Mouse (Mus musculus): ENCODE results near the gene Akap7.

The Akap7 gene

DNA sequence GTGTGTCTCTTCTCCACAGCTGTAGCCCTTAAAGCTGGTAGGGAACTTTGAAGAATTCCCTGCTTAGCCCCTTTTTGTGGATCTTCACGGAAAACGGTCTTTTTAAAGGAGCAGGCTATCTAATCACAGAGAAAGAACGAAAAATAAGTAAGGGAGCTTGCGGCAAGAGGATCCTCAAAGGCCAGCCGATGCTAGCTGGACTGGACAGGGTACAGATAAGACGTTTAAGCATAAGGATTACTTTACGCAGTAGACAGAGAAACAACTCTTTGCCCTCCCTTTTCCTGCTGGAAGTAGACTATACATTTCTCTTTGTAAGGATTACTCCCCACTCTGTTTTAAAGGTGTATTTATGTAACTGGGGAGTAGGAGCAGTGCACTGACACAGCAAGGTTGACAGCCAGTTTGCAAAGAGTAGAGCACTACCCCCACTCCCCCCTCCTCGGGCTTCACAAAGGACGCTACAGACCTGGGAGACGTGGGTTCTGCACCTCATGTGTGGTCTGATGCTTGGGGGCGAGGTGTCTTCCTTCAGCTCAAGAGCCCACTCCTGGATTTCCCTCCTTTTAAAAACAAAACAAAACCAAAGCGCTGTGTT, 9.9 kb downstream of the Akap7 start:
- peak; percentile 52 for DNase-seq (ENCODE audit: low read depth, low spot score)

DNA sequence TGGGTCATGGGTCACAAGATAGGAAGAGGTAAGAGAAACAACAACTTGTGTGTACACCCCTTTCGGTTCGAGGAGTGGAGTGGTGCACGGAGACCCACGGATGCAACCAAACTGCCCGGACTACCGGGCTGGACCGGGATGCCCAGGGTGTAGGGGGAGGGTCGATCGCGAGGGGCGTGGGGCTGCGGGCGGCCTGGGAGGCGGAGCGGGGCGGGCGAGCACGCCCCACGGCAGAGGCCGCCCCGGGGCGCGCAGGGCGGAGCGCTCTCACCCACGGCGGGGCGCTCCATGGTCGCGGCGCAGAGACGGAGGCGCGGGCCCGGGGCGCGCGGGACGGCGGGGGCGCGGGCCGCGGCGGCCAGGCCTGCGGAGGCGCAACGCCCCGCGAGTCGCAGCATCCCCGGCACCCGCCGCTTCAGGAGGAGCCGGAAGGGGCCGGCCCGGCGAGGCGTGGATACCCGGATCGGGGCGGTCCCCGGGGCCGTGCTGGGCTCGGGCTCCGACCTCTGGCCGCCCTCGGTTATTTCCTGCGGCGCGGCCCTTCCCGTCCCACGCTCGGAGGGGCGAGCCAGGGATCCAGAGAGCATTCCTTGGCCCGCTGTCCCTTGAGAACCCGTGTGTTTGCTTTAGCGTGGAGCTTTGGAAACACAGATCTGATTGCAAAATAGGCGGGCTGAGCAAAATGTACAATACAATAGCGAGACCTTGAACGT, 10.9 kb downstream of the Akap7 start:
- DNase-seq (ENCODE audit: low read depth, low spot score), result peak; percentile 88

DNA sequence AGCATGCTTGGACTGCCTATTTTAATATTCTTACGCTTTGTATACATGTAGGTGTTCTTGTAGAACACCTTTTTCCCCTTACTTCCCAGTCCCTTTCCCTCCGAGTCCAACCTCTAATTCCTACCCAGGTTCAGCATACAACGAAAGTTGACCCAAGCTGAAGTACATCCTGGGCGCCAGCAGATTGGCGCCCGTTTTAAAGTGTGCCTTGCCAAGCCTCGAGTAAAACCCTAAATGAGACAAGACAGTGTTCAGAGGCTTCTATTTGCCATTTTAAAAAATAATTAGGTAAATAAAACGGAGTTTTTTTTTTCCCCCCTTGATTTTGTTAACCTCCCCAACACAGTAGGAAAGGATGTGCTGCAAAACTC, 11.4 kb downstream of the Akap7 start:
- peak; percentile 48 for DNase-seq (ENCODE audit: low read depth, low spot score)

DNA sequence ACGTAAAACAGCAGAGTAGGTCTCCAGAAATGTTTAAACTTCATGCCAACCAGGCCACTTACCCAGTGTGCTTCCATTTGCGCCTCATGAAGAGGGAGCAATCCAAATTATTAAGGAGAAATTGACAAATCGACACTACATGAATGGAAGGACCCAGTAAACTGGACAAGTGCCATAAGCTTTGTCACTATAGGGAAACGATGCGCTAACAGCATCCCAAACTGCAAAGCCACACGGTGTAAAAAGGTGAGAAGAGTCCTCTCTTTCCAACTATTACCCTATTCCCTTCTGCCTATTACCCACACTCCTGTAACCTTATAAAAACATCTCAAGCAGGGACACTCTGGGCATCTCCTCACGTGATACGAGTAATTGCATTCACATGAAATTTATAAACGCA, 11.8 kb downstream of the Akap7 start:
- DNase-seq (ENCODE audit: low read depth, low spot score), result no peak

DNA sequence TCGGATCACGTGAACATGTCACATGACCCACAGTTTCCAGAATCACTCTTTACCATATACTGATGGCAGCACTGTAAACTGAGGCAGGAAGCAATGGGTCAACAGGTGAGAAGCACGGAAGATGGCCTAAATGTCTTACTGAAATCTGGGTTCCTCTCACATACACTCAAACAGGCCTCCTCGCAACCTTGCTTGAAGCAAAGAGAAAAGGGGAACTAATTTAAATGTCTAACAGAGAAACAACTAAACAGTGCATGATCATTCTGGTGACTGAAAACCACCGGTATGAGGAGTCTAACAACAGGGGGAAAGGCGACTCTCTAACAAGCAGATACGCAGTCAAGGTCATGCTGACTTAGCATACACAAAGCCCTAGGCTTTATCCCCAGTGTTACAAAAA, 12.7 kb downstream of the Akap7 start:
- no peak for DNase-seq (ENCODE audit: low read depth, low spot score)

DNA sequence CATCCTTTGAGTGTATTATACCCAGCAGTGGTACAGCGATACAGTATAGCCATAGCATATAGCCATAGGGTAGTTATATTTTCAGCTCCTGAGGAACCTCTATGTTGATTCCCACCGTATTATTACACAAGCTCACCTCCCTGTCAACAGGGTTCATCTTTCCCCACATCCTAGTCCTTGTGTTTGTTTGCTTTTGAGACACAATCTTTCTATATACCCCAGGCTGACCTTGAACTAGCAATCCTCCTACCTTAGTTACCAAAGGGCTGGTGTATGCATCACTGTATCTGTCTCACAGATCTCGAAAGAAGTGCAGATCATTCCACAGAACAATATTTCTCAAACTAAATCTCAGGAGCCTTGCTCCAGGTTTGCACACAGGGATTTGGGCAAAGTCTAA, 13.9 kb downstream of the Akap7 start:
- DNase-seq (ENCODE audit: low read depth, low spot score), result no peak

DNA sequence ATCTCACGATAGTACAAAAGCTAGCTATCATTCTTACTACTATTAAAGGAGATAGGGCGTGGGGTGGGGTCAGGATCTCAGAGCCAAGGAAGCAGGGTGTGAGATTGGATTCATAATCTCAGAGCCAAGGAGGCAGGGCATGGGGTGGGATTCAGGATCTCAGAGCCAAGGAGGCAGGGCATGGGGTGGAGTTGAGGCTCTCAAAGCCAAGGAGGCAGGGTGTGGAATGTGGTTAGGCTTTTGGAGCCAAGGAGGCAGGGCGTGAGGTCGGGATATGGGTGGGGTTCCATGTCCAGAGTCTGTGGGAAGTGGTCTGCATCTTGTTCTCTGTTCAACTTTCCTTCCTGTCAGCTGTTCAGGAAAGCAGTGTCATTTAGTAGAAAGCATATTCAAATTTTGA, 16.6 kb downstream of the Akap7 start:
- DNase-seq (ENCODE audit: low read depth, low spot score), result no peak

DNA sequence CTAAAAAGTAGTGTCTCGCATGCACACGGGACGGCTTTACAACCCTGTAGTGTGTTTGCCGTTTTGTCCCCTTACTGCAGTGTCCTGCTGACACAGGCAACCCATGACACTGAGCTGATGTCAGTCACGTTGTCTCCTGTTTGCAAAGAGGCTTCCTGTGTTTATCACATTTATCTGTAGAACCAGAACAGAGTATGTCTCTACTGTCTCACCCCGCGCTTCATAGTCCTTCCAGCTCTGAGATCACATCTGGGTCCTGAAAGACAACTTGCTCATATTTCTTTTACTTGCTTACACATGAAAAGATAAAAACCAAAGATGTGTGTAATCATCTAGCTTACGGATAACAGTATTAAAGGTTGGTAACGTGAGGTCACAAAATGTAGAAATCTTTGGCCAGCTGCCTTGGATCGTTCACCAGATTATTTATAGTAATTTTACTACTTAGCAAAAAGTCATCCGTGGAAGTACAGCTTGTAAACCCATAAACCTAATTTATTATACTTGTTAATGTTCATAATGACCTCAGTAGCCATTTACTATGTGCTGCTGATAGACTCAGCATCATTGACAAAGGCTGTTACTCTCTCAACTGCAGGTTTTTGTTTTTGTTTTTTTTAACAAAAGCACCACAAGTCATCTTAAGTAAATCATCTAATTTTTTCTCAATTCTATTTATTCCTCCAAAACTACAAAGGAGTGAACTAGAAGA, 22.4 kb downstream of the Akap7 start:
- DNase-seq (ENCODE audit: low read depth, low spot score), result no peak

DNA sequence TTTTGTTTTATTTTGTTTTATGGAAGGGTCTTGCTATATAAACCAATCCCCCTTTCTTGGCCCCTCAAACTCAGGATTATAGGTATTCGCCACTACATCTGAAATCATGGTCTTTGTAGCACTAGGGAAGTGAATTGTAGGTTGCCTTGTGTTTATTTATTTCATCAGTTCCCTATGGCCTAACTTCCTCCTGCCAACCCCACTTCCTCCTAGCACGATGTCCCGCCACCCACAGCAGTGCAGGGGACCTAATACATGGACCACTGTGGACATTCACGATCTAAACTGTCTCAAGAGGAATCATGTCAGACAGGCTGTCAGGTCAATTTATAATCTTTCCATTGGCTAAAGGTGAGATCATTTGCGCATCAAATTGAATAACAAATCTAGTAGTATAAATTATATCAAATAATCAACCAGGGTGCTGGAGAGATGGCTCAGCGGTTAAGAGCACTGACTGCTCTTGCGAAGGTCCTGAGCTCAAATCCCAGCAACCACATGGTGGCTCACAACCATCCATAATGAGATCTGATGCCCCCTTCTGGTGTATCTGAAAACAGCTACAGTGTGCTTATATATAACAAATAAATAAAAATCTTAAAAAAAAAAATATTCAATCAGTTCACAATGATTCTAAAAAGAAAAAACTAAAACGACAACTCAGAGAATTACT, 23.1 kb downstream of the Akap7 start:
- DNase-seq (ENCODE audit: low read depth, low spot score), result no peak

DNA sequence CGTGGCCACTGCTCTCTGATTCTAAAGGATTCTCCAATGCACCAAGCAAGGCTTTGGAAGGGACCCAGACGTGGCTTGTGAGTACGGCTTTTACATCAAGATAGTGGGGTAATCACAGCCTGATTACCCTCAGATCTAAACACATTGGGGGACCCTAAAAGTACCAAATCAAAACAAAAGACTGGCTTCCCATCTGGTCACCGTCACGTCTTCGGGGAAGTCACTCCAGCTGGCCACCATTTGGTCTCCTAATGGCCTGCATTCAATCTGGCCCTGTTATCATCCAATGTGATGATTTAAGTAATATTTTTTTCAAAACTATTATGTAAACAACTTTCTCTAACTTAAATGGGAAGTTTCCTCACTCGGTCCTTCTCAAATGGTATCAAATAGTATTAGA, 24.3 kb downstream of the Akap7 start:
- no peak for DNase-seq (ENCODE audit: low read depth, low spot score)

DNA sequence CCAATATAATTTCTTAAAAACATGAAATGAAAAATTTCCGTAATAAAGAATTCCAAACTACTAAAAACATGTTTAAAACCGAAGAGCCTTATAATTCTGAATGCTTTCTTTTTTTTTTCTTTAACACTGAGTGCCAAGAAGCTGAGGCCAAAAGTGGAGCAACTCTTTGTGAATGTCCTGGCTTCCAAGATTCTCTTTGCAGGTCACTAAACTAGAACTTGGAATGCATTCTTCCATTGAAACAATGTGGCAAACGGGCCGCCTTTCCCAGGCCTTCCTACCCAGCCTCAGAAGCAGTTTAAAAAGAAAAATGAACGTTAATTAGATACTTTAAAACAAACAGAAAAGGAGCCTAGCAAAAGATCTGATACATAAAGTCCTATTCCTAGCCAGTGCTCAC, 27.5 kb downstream of the Akap7 start:
- no peak for DNase-seq (ENCODE audit: low read depth, low spot score)

DNA sequence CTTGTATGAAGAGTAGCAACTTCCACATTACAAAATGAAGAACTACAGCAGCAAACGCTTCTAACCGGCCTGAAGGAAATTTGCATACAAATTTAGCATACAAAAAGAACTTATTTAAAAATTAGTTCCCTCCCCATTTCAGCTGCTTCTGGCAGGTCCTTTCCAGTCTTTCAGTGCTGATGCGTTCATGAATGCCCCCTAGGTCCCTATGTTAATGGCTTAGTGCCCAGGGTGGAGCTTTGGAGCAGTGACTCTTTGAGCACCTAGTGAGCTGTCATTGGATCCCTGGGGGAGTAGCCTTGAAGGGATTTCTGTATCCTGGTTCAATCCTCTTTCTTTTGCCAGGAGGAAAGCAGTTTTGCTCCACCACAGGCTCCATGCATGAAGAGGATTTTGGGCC, 28.3 kb downstream of the Akap7 start:
- DNase-seq (ENCODE audit: low read depth, low spot score), result no peak

DNA sequence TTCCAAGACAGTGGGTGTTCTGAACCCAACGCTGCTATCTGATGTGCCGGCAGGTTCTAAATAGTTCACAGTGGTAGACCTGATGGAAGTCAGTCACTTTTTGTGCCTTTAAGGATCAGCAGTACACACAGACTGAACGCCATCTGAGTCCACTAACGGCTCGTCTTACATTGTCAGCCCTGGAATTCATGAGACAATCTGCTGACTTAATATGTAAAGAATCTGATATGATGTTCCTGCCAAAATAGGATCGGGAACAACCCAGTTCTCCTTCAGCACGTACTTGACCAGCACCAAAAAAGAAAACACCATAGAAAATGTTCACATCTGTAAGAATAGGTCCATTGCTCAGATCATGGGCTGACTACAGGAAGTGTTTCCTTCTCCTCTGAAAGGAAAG, 32.2 kb downstream of the Akap7 start:
- no peak for DNase-seq (ENCODE audit: low read depth, low spot score)

DNA sequence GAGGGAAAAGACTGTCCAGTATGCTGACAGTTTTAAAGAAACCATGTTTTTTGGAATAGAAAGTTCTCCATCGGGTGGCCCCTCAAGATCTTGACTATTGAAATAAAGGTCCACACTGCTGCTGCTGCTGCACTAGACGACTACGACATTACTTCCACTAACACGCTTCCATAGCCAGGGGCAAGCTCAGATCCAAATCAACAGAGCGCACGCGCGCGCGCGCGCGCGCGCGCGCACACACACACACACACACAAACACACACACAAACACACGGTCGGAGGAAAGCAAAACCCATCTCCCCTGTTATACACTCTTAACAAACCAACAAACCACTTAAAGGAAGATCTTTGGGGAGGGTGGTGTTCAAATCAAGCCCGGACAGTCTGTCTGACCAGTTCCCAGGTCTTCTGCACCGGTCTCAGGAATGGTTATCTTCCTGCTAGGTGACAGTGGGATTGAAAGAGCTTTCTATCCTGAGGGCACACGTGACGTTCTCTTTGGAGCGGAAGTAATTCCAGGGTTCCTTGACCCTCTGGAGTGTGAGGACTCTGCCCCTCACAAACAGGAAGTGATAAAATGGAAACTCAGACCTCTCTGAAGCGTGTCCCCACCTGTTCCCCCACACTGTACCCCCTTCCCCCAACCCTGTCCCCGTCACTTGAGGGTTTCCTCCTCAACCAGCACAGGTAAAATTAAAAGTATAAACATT, 32.9 kb downstream of the Akap7 start:
- DNase-seq (ENCODE audit: low read depth, low spot score), result no peak

DNA sequence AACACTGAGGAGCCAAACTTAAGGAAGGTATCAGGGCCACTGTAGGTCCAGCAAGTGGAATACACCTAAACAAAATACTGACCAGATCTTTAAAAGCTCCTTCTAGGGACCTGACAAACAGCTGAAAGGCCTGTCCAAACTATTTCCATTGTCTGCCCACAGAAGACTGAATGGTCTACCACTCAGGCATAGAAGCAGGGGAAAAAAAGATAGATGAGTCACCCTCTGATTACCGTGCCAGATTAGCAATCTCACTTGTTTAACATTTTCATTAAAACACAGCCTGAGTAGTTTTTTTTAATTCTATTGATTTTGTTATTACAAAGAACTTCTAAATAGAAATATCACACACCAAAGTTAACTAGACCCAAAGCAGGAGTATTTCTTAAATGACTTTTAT, 33.9 kb downstream of the Akap7 start:
- DNase-seq (ENCODE audit: low read depth, low spot score), result no peak

DNA sequence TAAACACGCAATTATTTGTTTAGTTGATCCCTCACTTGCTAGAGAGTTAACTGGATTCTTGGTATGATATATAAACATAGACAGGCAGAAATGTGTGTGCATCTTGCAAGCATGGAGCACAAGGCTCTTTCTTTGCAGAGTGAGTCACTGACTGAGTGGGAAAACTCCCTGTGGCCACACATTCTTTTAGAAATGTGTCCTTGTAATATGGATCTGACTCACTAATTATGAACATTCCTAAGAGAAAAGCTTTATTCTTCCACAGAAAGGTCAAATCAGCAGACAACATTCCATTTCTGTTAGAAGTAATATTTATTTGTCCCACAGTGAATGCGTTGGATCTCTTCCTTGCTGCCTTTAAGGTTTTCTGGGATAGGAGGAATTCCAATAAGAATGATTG, 35.9 kb downstream of the Akap7 start:
- DNase-seq (ENCODE audit: low read depth, low spot score), result peak; percentile 53

DNA sequence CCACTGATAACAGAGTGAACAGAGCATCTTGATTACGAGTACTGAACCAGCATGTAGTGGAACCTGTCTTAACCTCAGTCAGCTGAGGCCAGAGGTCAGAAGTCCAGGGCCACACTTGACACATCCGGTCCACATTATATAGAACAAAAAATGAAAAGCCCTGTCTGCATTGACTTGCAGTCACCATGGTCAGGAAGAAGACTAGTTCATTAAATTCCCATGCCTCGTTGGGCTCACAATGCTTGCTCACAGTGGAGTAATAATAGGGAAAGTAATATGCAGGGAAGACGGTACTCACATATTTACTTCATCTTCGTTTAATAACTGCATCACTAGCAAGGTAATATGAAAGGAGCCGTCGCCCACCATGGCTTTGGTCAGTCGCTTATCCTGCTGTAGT, 36.5 kb downstream of the Akap7 start:
- no peak for DNase-seq (ENCODE audit: low read depth, low spot score)

DNA sequence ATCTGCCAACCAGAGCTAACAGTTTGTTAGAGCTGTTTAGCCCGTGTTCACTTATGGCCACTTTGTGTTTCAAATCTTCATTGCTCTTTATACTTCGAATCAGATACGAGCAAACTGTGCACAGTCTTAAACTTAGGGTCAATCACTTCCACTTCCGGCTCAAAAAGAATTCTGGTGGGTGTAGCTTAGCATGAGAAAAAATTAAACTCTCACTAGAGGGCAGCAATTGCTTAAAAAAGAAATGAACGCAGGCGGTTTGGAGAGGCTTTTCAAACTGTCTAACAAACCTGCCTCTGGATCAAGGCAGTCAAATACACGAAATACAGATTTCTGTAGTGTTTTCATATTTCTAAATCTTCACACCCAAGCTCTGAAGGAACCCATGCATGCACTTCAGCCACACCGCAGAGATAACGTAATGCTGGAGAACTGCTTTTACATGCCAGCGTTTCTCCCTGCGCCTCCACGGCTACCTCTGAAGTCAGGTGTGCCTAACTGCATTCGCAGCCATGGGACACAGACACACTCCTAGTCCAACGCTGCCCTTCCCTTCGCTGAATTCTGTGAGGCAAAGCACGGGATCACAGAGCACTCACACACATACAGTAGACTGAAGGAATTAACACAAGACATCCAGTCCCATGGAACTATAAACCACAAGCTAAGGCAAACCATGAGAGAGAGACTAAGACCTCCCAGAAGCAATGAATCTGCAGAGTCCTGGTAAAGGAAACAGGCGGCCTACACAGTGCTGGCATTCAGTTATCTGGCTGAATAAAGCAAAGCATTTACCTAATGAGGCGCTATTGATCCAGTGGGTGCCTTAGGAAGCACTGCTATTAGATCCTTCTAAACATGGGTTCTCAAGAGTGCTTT, 39.0 kb downstream of the Akap7 start:
- DNase-seq (ENCODE audit: low read depth, low spot score), result peak; percentile 79

DNA sequence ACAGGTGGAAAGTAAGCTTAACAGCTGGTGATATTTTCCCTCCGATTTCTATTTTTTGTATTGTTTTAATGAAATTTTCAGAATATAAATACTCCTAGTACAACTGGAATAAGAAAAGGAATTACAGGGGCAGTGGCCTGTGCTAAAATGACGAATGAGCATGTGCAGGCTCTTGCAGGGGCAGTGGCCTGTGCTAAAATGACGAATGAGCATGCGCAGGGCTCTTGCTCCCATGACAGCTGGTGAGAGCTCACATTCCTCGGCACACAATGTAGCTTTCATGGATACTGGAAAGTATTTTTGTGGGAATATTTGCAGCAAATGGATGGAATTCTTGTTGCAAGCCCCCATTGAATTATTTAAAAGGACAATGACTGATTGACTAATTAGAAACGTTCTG, 46.5 kb downstream of the Akap7 start:
- DNase-seq (ENCODE audit: low read depth, low spot score), result peak; percentile 59

DNA sequence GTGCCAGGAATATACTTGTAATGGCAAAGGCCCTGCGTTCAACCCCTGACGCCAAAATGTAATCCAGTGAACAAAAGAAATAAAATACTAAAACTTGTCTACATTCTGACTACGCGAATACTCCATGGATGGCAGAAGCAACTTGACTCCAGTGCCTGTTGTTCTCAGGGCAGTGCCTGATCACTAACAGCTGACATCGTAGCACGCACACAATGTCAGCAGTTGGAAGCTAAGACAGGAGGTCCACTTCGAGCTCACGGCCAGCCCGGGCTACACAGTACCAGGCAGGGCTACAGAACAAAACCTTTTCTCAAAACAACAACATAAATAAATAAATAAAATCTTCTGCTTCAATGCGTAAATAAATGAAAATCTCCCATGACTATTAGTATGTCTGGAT, 46.9 kb downstream of the Akap7 start:
- DNase-seq (ENCODE audit: low read depth, low spot score), result no peak

DNA sequence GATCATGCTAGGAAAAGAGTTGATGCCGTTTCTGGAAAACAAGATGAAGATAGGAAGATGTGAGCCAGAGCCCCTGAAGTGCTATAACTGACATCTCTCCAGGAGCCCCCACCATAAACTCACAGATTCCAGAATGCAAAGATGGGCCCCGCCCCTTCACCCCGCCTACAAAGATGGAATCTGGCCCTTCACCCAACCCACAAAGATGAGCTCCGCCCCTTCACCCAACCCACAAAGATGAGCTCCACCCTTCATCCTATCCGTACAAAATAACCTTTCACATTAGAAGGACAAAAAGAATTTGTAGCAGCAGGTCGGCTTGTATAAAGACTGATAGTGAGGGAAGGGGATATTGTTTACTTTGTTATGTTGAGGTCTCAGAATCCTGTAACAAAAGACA, 49.5 kb downstream of the Akap7 start:
- DNase-seq (ENCODE audit: low read depth, low spot score), result no peak

All from brain, adult 2 months (tissue).